Mouse (Mus musculus): Measurements from ENCODE around the gene Opcml. TPM values are rescaled to one million over a fixed set of nuclear protein-coding genes. Genes with fewer than 3 reads are reported as not detected.

Opcml gene
- polyA plus RNA-seq, 1 experiment, result 88.3 TPM

DNA sequence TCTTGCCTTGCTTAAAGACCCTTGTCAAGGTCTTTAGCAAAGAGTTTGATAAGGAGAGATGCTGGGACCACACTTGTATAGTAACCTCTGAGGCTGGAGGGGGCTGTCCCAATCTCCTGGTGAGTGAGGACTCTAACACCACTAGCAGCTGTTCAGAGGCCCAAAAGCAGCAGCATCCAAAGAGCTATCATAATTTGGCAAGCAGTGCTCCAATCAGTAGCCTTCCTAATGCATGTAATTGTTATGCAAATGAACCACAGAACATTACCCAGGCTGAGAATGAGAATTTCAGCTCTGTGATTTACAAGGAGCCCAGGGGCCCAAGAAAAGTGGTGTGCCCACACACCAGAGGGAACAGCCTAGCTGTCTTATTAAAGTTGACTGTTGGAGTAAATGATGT lies 564.4 kb downstream of the Opcml start:
- no peak for TF ChIP-seq POLR2A (IDR thresholded peaks at IDR 0.05; ENCODE audit: extremely low read depth, insufficient read depth, low read length)
- TF ChIP-seq CTCF (IDR thresholded peaks at IDR 0.05; ENCODE audit: extremely low read depth, insufficient read depth, low read length), result no peak
- Histone ChIP-seq H3K27ac (ENCODE audit: insufficient read depth, low read length) (no peak overlapping the region), H3K4me1 (ENCODE audit: control insufficient read depth, insufficient read depth, low read length) (no peaks in the 10 kb centered on the region), H3K4me3 (ENCODE audit: insufficient read depth, low read length) (no peak overlapping the region)

DNA sequence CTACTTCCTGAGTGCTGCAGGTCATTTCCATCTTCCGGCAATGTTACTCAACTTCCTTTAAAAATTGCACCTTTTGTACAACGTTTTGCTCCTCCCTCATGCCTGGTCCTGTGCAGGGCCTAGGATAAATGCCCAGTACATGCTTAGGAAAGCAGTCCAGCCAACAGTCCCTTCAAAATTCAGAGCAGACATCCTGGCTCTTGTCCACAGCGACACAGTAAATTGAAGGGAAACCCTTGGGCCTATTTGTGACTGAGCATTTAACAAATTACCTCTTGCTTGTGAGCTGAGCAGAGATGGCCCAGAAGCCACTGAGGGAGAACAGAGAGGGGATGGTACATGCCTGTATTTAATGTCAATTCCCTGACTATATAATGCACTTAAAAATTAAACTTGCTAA lies 567.4 kb downstream of the Opcml start:
- TF ChIP-seq POLR2A (IDR thresholded peaks at IDR 0.05; ENCODE audit: extremely low read depth, insufficient read depth, low read length), result no peak
- no peak for TF ChIP-seq CTCF (IDR thresholded peaks at IDR 0.05; ENCODE audit: extremely low read depth, insufficient read depth, low read length)
- no peak overlapping the region for H3K27ac ChIP-seq (ENCODE audit: insufficient read depth, low read length)
- no peak overlapping the region for H3K4me3 ChIP-seq (ENCODE audit: insufficient read depth, low read length)
- no peaks in the 10 kb centered on the region for H3K4me1 ChIP-seq (ENCODE audit: control insufficient read depth, insufficient read depth, low read length)

DNA sequence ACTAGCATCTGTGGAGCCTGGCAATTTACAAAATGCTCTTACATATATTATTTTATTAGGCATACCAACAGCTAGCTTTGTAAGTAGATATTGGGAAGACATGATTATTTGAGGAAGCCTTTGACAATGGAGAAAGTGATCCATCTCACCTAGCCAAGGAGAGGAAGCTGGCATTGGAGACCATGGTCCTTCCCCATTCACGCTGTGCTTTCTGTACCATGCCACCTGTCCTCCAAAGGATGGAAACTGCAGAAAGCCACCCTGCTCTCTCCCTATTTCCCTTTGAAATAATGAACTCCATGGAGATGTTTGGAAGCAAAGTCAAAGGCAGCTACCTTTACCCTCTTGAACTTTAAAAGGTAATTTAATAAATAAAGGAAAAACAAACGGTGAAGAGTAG lies 570.1 kb downstream of the Opcml start:
- TF ChIP-seq CTCF (IDR thresholded peaks at IDR 0.05; ENCODE audit: extremely low read depth, insufficient read depth, low read length), result no peak
- no peak for TF ChIP-seq POLR2A (IDR thresholded peaks at IDR 0.05; ENCODE audit: extremely low read depth, insufficient read depth, low read length)
- Histone ChIP-seq H3K4me3 (ENCODE audit: insufficient read depth, low read length) (no peak overlapping the region), H3K27ac (ENCODE audit: insufficient read depth, low read length) (no peak overlapping the region), H3K4me1 (ENCODE audit: control insufficient read depth, insufficient read depth, low read length) (peaks cover 4% of the 10 kb centered on the region)

DNA sequence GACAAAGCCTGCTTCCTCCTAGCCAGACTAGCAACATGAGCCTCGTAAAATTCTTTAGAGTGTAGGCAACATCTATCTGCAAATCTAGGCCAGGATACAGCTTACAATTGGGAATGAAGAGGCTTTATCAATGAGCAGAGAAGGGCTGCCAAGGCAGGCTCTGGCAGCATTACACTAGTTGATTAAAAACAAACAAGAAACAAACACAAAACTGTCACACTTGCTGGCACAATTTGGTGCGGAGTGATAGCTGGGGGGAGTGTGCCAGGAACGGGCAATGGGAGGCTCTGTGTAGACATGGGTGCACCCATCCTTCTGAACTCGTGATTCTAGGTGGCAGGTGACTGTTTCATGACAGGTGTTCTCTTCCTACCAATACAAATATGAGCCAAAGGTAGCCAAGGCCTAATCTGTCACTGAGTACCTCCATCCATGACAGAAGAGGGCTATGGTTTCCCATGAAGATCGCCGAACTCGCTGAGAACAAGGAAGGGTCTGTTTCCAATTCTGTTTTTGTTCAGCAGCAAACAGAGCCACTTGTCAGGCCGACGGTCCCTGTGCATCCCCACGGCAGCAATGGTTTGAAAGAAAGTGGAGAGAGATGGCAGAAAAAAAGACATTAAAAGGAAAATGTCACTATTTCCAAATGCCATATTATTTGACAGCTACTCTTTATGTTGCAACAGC lies 574.0 kb downstream of the Opcml start:
- Histone ChIP-seq H3K4me3 (ENCODE audit: insufficient read depth, low read length) (no peak overlapping the region), H3K27ac (ENCODE audit: insufficient read depth, low read length) (0 out of 2 replicates have a peak overlapping the region, but pooled peaks have one; percentile 86), H3K4me1 (ENCODE audit: control insufficient read depth, insufficient read depth, low read length) (peaks cover 4% of the 10 kb centered on the region)
- TF ChIP-seq CTCF (IDR thresholded peaks at IDR 0.05; ENCODE audit: extremely low read depth, insufficient read depth, low read length) (no peak), POLR2A (IDR thresholded peaks at IDR 0.05; ENCODE audit: extremely low read depth, insufficient read depth, low read length) (no peak)

DNA sequence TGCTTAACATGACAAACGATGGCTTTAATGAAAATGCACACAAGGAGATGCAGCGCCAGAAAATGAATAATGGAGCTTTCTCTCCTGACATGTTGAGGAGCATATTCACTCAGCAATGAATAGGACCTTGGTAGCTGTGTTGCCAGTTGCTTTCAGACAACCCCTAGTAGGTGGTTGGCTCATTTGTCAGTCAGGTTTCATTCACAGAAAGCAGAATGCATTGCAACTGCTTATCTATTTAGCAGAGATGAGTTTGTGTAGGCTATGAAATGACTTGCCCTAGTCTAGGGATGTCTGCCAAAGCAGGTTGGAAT lies 574.5 kb downstream of the Opcml start:
- no peak overlapping the region for H3K27ac ChIP-seq (ENCODE audit: insufficient read depth, low read length)
- peaks cover 4% of the 10 kb centered on the region for H3K4me1 ChIP-seq (ENCODE audit: control insufficient read depth, insufficient read depth, low read length)

DNA sequence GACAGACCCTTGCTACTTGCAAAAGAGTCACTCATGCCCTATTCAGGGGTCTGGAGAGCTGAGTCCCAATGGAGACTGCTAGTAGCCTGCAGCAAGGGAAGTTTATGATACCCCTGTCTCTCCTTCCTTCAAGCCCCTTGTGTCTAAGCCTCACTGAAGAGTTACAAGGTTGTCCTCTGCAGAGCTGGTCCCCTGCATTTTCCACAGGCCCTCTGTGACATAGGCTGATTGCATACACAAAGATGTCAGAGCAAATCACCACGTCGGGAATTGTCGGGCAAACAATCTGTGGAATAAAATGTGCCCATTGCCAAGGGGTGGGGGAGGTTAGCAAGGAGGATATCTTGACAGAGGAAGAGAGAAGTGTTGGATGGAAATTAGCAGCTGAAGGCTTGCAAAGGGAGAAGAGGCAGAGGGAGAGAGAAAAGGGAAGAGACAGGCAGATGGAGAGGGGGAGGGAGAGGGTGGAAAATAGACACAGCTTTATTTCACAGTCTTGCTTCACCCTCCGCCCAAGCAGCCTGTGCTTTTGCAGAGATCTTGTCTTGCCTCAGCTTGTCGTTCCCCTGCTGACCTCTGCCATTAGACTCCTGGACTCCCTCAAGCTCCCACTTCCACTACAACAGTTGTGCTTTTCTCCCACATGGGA lies 596.1 kb downstream of the Opcml start:
- H3K27ac ChIP-seq (ENCODE audit: insufficient read depth, low read length), result peak overlapping the region; percentile 65
- peaks cover 11% of the 10 kb centered on the region for H3K4me1 ChIP-seq (ENCODE audit: control insufficient read depth, insufficient read depth, low read length)
- no peak overlapping the region for H3K4me3 ChIP-seq (ENCODE audit: insufficient read depth, low read length)
- no peak for TF ChIP-seq CTCF (IDR thresholded peaks at IDR 0.05; ENCODE audit: extremely low read depth, insufficient read depth, low read length)
- no peak for TF ChIP-seq POLR2A (IDR thresholded peaks at IDR 0.05; ENCODE audit: extremely low read depth, insufficient read depth, low read length)

More for the DNA sequence above, 574.5 kb downstream of the Opcml start:
- TF ChIP-seq POLR2A (IDR thresholded peaks at IDR 0.05; ENCODE audit: extremely low read depth, insufficient read depth, low read length) (no peak), CTCF (IDR thresholded peaks at IDR 0.05; ENCODE audit: extremely low read depth, insufficient read depth, low read length) (no peak)
- H3K4me3 ChIP-seq (ENCODE audit: insufficient read depth, low read length), result no peak overlapping the region

DNA sequence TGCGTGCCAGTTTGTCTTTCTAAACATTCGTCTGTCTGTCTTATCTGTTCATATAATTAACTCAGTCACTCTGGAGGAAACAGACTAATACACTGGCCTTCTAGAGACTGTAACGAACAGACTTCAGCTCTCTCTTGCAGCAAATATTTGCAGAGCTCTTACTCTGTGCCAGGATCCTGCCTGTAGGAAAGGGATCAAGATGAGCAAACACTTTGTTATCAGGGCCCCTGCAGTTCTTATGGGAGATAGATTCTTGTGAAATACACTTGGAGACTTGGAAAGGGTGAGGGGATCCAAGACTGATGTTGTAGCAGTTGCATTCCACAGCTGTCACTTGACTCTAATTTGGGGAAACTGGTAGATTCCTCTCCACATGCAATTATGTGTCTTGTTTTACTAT lies 604.6 kb downstream of the Opcml start:
- H3K27ac ChIP-seq (ENCODE audit: insufficient read depth, low read length), result no peak overlapping the region
- no peak overlapping the region for H3K4me3 ChIP-seq (ENCODE audit: insufficient read depth, low read length)
- TF ChIP-seq CTCF (IDR thresholded peaks at IDR 0.05; ENCODE audit: extremely low read depth, insufficient read depth, low read length) (no peak), POLR2A (IDR thresholded peaks at IDR 0.05; ENCODE audit: extremely low read depth, insufficient read depth, low read length) (no peak)
- H3K4me1 ChIP-seq (ENCODE audit: control insufficient read depth, insufficient read depth, low read length), result peaks cover 2% of the 10 kb centered on the region; the same call in 1 of the 2 replicates

DNA sequence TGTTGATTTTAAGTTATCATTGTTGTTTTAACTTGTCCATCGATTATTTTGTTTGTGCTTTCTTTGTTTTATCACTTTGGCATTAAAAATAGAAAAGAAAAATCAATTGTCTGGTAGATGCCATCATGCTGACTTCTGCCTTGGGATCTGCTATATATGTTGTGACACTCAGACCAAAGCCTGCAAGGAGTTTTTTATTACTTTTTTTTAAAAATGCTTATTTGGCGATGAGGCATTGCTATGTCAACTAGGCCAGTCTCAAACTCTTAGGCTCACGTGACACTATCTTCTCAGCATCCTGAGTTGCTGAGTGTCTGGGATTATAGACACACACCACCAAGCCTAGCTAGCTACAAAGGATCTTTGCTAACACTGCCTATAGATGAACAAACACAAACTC lies 605.1 kb downstream of the Opcml start:
- no peak overlapping the region for H3K4me3 ChIP-seq (ENCODE audit: insufficient read depth, low read length)
- H3K4me1 ChIP-seq (ENCODE audit: control insufficient read depth, insufficient read depth, low read length), result peaks cover 2% of the 10 kb centered on the region; the same call in 1 of the 2 replicates
- no peak overlapping the region for H3K27ac ChIP-seq (ENCODE audit: insufficient read depth, low read length)
- no peak for TF ChIP-seq CTCF (IDR thresholded peaks at IDR 0.05; ENCODE audit: extremely low read depth, insufficient read depth, low read length)
- TF ChIP-seq POLR2A (IDR thresholded peaks at IDR 0.05; ENCODE audit: extremely low read depth, insufficient read depth, low read length), result no peak

DNA sequence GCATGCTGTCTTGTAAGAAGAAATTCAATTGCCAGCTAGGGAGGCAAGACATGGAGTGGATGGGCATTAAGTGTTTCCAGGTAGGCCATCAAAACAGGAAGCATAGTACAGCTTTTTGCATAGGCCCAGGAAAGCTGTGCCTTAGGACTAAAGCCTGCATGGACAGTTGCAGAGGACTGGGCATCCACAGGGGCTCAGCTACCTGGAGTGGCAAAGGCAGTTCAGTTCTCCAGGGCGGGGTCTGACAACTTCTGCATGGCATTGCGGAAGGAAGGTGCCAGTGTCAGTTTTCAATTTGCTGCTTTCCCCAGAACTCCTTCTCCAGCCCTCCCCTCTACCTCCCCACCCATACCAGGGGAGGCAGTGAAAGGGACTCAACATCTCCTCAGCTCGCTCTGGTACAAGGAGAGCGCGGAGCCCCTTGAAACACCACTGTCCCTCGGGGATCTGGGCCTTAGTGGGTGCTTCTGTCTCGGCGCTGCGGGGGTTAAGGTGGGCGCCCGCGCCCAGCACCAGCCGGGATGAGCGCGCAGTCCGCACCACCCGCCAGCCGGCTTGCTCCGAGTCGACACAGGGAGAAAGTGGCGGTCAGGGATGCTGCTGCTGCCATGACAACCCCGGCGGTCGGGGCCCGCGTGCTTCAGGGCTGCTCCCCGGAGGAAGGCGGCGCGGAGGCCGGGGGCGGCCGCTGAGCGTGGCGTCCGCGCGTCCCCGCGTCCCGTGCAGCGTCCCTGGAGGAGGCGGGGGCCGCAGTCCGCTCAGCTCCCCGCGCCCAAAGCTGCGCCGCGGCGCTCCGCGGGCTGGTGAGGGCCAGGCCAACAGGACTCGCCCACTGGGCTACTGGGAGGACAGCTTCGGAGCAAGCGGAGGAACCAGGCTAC lies 612.4 kb downstream of the Opcml start:
- no peak for TF ChIP-seq CTCF (IDR thresholded peaks at IDR 0.05; ENCODE audit: extremely low read depth, insufficient read depth, low read length)
- TF ChIP-seq POLR2A (IDR thresholded peaks at IDR 0.05; ENCODE audit: extremely low read depth, insufficient read depth, low read length), result peak; percentile 11; the same call in 1 of the 2 replicates
- H3K27ac ChIP-seq (ENCODE audit: insufficient read depth, low read length), result peak overlapping the region; percentile 70
- no peaks in the 10 kb centered on the region for H3K4me1 ChIP-seq (ENCODE audit: control insufficient read depth, insufficient read depth, low read length)
- H3K4me3 ChIP-seq (ENCODE audit: insufficient read depth, low read length), result peak overlapping the region; percentile 53

Data from cortical plate, adult 2 months (tissue).